Mouse (Mus musculus): ENCODE results near the gene Rtkn.

GRCm38 (mm10) chr6:83103130-83103650 is 32.1 kb upstream of the Rtkn start:
- no peak for TF ChIP-seq GATA1 (IDR thresholded peaks at IDR 0.05; ENCODE audit: low read length)
- TF ChIP-seq TAL1 (IDR thresholded peaks at IDR 0.05; ENCODE audit: low read length) = no peak
